Mouse (Mus musculus): Measurements from ENCODE around the gene Plekha4.
"Not testable (repeated sequence)": the region's sequence is repeated elsewhere in the genome, so short reads cannot be mapped to it uniquely, and the experiment has no call there.

Plekha4 gene

GRCm38 (mm10) chr7:45525809-45526473 lies at the start of gene Plekha4, which contains the start of gene Ppp1r15a:
Gene Plekha4 (plus strand): TSS chr7:45526330.
Gene Ppp1r15a (minus strand): TSS chr7:45526268.
- peak; percentile 87 to 94 for DNase-seq (ENCODE audit: low spot score in 2 of 2)

- no peak for DNase-seq (ENCODE audit: low spot score in 2 of 2)
These were observed 49.7 kb upstream of the Plekha4 start for GRCm38 (mm10) chr7:45476453-45476852.

GRCm38 (mm10) chr7:45477003-45477402 lies 49.1 kb upstream of the Plekha4 start:
- peak in 1 of 2 experiments; percentile 57 for DNase-seq (ENCODE audit: low spot score in 2 of 2)

DNA sequence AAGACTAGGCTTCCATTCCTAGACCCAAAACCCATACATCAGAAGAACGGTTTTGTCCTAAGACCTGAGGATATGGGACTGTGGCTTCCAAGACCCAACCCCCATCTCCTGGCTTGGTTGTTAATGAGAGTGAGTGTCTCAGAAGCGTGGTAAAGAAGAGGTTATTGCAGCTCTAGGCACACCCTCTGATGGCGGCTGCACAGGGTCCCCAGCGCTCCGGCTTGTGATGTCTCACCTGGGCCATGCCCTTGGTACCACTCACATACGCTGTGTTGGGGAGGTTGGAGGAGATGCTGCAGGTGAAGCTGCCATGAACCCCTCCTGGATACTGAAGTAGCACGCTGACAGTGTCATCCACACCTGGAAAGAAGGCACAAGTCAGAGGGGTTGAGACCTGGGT lies 47.4 kb upstream of the Plekha4 start:
- no peak for DNase-seq (ENCODE audit: low spot score in 2 of 2)

DNA sequence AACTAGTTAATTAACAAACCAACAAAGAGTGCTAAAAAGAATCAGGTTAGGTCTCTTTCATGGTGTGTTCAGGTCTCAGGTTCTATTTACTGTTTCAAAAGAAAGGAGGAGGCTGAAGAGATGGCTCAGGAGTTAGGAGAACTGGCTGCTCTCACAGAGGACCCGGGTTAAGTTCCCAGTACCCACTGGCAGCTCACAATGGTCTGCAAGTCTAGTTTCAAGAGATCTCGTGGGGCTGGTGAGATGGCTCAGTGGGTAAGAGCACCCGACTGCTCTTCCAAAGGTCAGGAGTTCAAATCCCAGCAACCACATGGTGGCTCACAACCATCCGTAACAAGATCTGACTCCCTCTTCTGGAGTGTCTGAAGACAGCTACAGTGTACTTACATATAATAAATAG lies 45.8 kb upstream of the Plekha4 start:
- not testable (repeated sequence) for DNase-seq (ENCODE audit: low spot score in 2 of 2)

- peak; percentile 58 to 63 for DNase-seq (ENCODE audit: low spot score in 2 of 2)
These were observed 44.7 kb upstream of the Plekha4 start, which contains the start of gene Tulp2 for GRCm38 (mm10) chr7:45481374-45481927. Gene Tulp2 (plus strand): TSS chr7:45481877.

DNA sequence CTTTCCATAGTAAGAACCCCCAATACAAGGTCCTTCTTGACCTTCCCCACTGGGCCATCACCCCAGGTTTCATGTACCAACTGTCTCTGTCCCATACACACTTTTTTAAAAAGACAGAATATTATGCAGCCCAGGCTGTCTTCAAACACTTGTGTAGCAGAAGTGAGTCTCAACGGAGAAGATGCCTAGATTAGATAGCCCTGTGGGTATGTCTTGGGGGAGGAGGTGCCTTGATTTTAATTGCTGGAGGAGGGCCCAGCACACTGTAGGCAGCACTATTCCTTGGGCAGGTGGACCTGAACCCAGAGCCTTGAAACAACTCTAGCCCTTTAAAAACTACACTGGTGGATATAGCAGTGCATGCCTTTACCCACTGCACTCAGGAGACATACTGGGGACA lies 44.0 kb upstream of the Plekha4 start:
- no peak for DNase-seq (ENCODE audit: low spot score in 2 of 2)

- DNase-seq (ENCODE audit: low spot score in 2 of 2), result not testable (repeated sequence)
These were observed 41.1 kb upstream of the Plekha4 start for GRCm38 (mm10) chr7:45484985-45485384.

DNA sequence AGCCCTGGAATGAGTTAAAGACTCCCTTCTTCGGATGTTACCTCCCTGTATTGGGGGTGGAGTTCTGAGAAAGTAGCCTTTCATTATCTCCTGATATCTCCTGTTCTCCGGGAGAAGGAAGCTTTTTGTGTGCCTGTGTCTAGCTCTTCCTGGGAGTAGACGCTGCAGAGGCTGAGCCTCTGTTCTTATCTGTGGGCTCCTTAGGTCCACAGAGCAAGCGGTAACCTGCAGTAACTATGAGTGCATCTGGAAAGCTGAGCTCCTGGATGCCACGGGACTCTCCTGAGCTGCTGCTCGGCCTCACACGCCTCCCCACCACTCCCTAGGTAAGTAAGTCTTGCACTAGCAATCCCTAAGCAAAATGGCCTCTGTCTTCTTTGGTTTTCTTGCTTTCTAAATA lies 40.0 kb upstream of the Plekha4 start:
- no peak for DNase-seq (ENCODE audit: low spot score in 2 of 2)

GRCm38 (mm10) chr7:45486761-45487415 lies 39.2 kb upstream of the Plekha4 start, which contains the start of gene Gm45808:
Gene Gm45808 (minus strand): TSS chr7:45486811.
- no peak for DNase-seq (ENCODE audit: low spot score in 2 of 2)

DNA sequence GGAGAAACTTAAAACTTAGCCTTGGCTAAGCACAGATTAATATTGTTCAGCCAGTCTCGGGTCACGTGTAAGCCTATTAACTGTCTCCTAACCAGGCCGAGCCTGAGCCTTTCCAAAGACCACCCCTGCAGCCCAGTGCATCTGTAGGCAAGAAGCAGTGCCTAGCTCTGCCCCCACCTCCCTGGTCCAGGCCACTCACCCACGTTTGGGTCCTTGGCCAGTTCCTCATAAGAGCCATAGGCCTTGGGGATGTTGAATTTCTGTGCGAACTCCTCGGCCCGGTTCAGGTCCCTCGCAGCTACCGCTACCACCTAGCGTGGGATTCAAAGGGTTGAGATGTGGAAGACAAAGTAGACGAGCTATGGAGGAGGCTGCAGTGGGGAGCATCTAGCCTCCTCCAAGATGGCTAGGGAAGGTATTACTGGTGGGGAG lies 38.3 kb upstream of the Plekha4 start:
- DNase-seq (ENCODE audit: low spot score in 2 of 2), result no peak

DNA sequence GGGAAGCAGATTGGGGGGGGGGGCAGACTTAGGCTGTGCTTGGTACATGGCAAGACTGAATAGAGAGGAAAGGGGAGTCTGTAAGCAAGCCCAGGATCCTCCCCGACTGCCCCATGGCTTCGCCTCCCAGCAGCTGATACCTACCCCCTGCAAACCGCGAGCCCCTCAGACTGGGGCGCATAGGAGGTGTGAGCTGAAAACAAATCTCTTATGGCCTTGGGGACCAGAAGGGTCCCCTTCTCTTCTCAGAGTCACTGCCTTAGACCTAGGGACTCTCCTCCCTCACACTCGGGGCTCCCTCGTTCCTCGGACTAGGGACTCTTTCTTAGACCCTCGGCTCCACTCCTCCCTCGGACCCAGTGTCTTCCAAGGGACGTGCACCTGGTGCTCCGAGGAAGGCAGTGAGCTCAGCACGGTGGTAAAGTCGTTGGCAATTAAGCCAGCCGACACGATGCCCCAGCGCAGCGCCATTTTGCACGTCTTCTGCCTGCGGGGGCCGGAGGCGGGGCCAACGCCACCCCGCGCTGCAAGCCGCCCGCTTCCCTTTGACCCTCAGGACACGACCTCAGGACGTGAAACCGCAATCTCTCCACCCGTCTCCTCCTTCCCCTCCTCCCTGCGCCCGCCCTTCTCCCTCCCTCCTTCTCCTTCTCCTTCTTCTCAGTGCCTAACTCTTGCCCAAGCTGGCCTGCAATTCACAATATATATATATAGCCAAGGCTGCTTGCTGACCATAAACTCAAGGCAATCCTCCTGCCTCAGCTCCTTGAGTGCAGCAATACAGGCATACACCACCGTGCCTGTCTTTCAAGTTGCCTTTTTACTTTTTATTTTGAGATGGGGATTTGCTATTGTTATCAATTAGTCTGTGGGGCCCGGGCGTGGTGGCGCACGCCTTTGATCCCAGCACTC lies 37.6 kb upstream of the Plekha4 start, which contains the start of gene Dhdh:
TSS of gene Dhdh (minus strand) at position 513 of the 912 bp plus-strand sequence.
- DNase-seq (ENCODE audit: low spot score in 2 of 2), result no peak

GRCm38 (mm10) chr7:45489578-45489977 lies 36.6 kb upstream of the Plekha4 start:
- DNase-seq (ENCODE audit: low spot score in 2 of 2), result no peak

GRCm38 (mm10) chr7:45490822-45491221 lies 35.3 kb upstream of the Plekha4 start:
- DNase-seq (ENCODE audit: low spot score in 2 of 2), result no peak

GRCm38 (mm10) chr7:45491264-45491663 lies 34.9 kb upstream of the Plekha4 start:
- no peak for DNase-seq (ENCODE audit: low spot score in 2 of 2)

DNA sequence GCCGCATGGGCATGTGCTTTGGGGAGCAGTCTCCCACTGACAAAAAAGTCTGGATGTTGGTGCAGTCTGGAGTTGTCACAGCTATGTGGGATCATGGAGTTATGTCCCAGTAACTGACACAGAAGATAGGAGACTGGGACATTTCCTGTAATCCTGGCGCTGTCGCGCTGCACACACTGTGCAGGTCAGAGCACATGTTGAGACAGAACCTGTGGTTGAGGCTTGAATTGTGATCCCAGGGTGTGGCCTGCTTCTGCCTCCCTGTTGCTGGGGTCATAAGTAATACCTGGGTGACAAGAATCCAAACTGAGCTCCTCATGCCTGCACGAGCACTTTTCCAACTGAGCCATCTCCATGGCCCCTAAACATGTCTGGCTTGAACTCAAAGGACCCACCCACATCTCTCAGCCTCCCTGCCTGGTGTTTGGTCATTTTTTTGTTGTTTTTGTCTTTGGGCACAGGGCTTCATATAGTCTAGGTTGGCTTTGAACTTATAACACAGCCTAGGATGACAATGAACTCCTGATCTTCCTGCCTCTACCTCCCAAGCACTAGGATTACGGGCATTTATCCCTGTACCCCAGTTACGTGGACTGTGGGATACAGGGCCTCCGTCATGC lies 33.8 kb upstream of the Plekha4 start:
- no peak for DNase-seq (ENCODE audit: low spot score in 2 of 2)

DNA sequence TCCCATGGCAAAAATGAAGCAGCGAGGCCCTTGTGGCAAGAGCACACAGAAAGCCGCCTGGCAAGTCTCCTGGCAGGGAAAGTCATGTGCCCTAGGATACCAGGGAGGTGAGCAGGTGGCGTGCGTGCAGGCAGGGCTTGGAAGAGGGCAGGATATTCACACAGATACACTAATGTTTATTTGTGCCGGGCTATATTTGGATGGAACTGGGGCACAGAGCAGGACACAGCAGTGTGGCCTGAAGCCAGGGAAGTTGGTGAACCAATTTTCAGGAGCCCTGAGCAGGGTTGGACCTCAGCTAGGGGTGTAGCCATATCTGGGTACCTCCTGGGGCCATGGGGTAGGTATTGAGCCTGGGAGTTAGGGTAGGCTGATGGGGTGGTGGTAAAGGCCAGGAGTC lies 33.2 kb upstream of the Plekha4 start:
- DNase-seq (ENCODE audit: low spot score in 2 of 2), result no peak

- DNase-seq (ENCODE audit: low spot score in 2 of 2), result no peak
These were observed 31.6 kb upstream of the Plekha4 start for GRCm38 (mm10) chr7:45494548-45494947.

GRCm38 (mm10) chr7:45498427-45498826 lies 27.7 kb upstream of the Plekha4 start:
- no peak for DNase-seq (ENCODE audit: low spot score in 2 of 2)

DNA sequence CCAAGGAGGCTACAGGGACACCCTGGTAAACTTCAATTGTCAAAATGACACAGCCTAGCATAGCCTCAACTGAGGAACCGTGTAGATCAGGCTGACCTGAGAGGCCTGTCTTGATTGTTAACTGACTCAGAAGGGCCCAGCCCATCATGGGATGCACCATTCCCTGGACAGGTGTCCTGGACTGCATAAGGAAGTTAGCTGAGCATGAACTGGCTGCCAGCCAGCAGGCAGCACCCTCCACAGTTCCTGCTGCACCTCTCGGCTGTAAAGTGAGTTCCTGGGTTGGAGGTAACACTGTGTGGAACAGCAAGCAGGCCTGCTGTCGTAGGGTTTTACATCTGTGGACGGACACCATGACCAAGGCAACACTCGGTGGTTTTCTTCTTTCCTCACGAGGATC lies 18.5 kb upstream of the Plekha4 start:
- no peak for DNase-seq (ENCODE audit: low spot score in 2 of 2)

GRCm38 (mm10) chr7:45508561-45508960 lies 17.6 kb upstream of the Plekha4 start:
- DNase-seq (ENCODE audit: low spot score in 2 of 2), result no peak

Data from frontal cortex, postnatal 10 days (tissue).